Mouse (Mus musculus) MEL (cell line): ENCODE results near the gene Sec14l4. TPM values are rescaled to one million over a fixed set of nuclear protein-coding genes. Genes with fewer than 3 reads are reported as not detected.

ENCODE experiments used
- DNase-seq: peaks from one replicate; pipeline ENCODE4 v3.0.0; 2011; ENCODE audit warnings: low read depth, low spot score
- H3K27ac ChIP-seq: 2 replicates; pipeline ENCODE4 v1.5.1; 2012; ENCODE audit warnings: low read depth, mild to moderate bottlenecking, control low read depth, low read length, moderate library complexity; ENCODE audit not compliant: control insufficient read depth
- H3K27me3 ChIP-seq, 2 experiments: fragments of 150-350 bp in 1 of 2; sonication (generic) in 1 of 2; 2 replicates each; pipeline ENCODE4 v1.6.1; 2012; ENCODE audit warnings: low read length in 2 of 2, mild to moderate bottlenecking in 2 of 2, improper control_type of control experiment in 1 of 2, moderate library complexity in 1 of 2; ENCODE audit not compliant: insufficient read depth in 2 of 2, control insufficient read depth in 1 of 2
- H3K36me3 ChIP-seq, 2 experiments: 2 replicates each; pipeline ENCODE4 v1.6.1; 2012 to 2014; ENCODE audit warnings: low read length in 2 of 2, improper control_type of control experiment in 1 of 2, inconsistent platforms in 1 of 2, mild to moderate bottlenecking in 1 of 2; ENCODE audit not compliant: insufficient read depth in 2 of 2, control insufficient read depth in 1 of 2
- H3K4me1 ChIP-seq, 2 experiments: fragments of 150-350 bp in 1 of 2; sonication (generic) in 1 of 2; 2 replicates each; pipeline ENCODE4 v1.6.1; 2012; ENCODE audit warnings: low read length in 2 of 2, improper control_type of control experiment in 1 of 2, mild to moderate bottlenecking in 1 of 2; ENCODE audit not compliant: insufficient read depth in 2 of 2, control insufficient read depth in 1 of 2
- H3K4me3 ChIP-seq, 2 experiments: fragments of 150-350 bp in 1 of 2; sonication (generic) in 1 of 2; 2 replicates each; pipeline ENCODE4 v1.5.1; 2012; ENCODE audit warnings: low read depth in 2 of 2, low read length in 2 of 2, mild to moderate bottlenecking in 2 of 2, moderate library complexity in 2 of 2, control low read depth in 1 of 2, improper control_type of control experiment in 1 of 2; ENCODE audit not compliant: control insufficient read depth in 1 of 2, insufficient read depth in 1 of 2
- H3K79me2 ChIP-seq: 2 replicates; pipeline ENCODE4 v1.6.1; 2012; ENCODE audit warnings: mild to moderate bottlenecking, low read length, moderate library complexity; ENCODE audit not compliant: control insufficient read depth, poor library complexity, insufficient read depth
- H3K9ac ChIP-seq: 2 replicates; pipeline ENCODE4 v1.6.1; 2012; ENCODE audit warnings: low read depth, mild to moderate bottlenecking, control low read depth, low read length, moderate library complexity; ENCODE audit not compliant: control insufficient read depth, poor library complexity, severe bottlenecking
- H3K9me3 ChIP-seq: fragments of 150-350 bp; sonication (generic); replicated peaks from 2 replicates; pipeline ENCODE4 v1.6.1; 2012; ENCODE audit warnings: mild to moderate bottlenecking, low read length, improper control_type of control experiment, moderate library complexity; ENCODE audit not compliant: insufficient read depth
- BHLHE40 ChIP-seq: IDR thresholded peaks from 2 replicates; pipeline ENCODE4 v1.6.1; 2012; ENCODE audit warnings: low read depth, mild to moderate bottlenecking, inconsistent platforms, low read length, improper control_type of control experiment, borderline replicate concordance
- CHD1 ChIP-seq: IDR thresholded peaks from 2 replicates; pipeline ENCODE4 v1.6.1; 2012; ENCODE audit warnings: low read depth, mild to moderate bottlenecking, inconsistent platforms, low read length, improper control_type of control experiment
- CTCF ChIP-seq, 3 experiments: IDR thresholded peaks in 2 of 3; conservative IDR thresholded peaks in 1 of 3; 2 replicates each; pipeline ENCODE4 v1.5.1; 2011 to 2012; ENCODE audit warnings: low read length in 3 of 3, low read depth in 2 of 3, mild to moderate bottlenecking in 2 of 3, improper control_type of control experiment in 1 of 3, inconsistent platforms in 1 of 3, mixed read lengths in 1 of 3, moderate library complexity in 1 of 3; ENCODE audit not compliant: control insufficient read depth in 1 of 3, insufficient read depth in 1 of 3, poor library complexity in 1 of 3, severe bottlenecking in 1 of 3
- EP300 ChIP-seq, 2 experiments: IDR thresholded peaks; 2 replicates each; pipeline ENCODE4 v1.6.1; 2011; ENCODE audit warnings: improper control_type of control experiment in 2 of 2, low read length in 2 of 2, low read depth in 1 of 2, mild to moderate bottlenecking in 1 of 2
- ETS1 ChIP-seq: IDR thresholded peaks from 2 replicates; pipeline ENCODE4 v1.6.1; 2012; ENCODE audit warnings: low read depth, mild to moderate bottlenecking, inconsistent platforms, low read length, improper control_type of control experiment, moderate library complexity
- GABPA ChIP-seq: IDR thresholded peaks from 2 replicates; pipeline ENCODE4 v1.6.1; 2012; ENCODE audit warnings: low read depth, mild to moderate bottlenecking, inconsistent platforms, low read length, improper control_type of control experiment, moderate library complexity
- GATA1 ChIP-seq: IDR thresholded peaks from 2 replicates; pipeline ENCODE4 v1.6.1; 2011; ENCODE audit warnings: low read depth, low read length, improper control_type of control experiment
- HCFC1 ChIP-seq: IDR thresholded peaks from 2 replicates; pipeline ENCODE4 v1.6.1; 2012; ENCODE audit warnings: low read depth, mild to moderate bottlenecking, inconsistent platforms, low read length, improper control_type of control experiment, moderate library complexity
- JUND ChIP-seq: IDR thresholded peaks from 2 replicates; pipeline ENCODE4 v1.6.1; 2011; ENCODE audit warnings: low read depth, mild to moderate bottlenecking, improper control_type of control experiment, low read length
- KAT2A ChIP-seq: conservative IDR thresholded peaks from 2 replicates; pipeline ENCODE4 v1.6.1; 2012; ENCODE audit warnings: low read depth, low read length, improper control_type of control experiment, inconsistent platforms
- MAFK ChIP-seq: IDR thresholded peaks from 2 replicates; pipeline ENCODE4 v1.6.1; 2011; ENCODE audit warnings: low read depth, mild to moderate bottlenecking, low read length, improper control_type of control experiment, borderline replicate concordance
- MAX ChIP-seq: IDR thresholded peaks from 2 replicates; pipeline ENCODE4 v1.6.1; 2011; ENCODE audit warnings: low read length, improper control_type of control experiment
- MAZ ChIP-seq: IDR thresholded peaks from 2 replicates; pipeline ENCODE4 v1.6.1; 2012; ENCODE audit warnings: low read depth, mild to moderate bottlenecking, inconsistent platforms, low read length, improper control_type of control experiment
- MXI1 ChIP-seq: IDR thresholded peaks from 2 replicates; pipeline ENCODE4 v1.6.1; 2011; ENCODE audit warnings: mild to moderate bottlenecking, low read depth, low read length, improper control_type of control experiment
- MYB ChIP-seq: IDR thresholded peaks from 2 replicates; pipeline ENCODE4 v1.6.1; 2011; ENCODE audit warnings: mild to moderate bottlenecking, low read depth, low read length, improper control_type of control experiment
- MYC ChIP-seq: IDR thresholded peaks from 2 replicates; pipeline ENCODE4 v1.6.1; 2011; ENCODE audit warnings: low read depth, mild to moderate bottlenecking, low read length, improper control_type of control experiment, moderate library complexity
- NRF1 ChIP-seq: IDR thresholded peaks from 2 replicates; pipeline ENCODE4 v1.6.1; 2014; ENCODE audit warnings: low read depth, mild to moderate bottlenecking, inconsistent platforms, low read length, improper control_type of control experiment, moderate library complexity; ENCODE audit not compliant: poor library complexity, insufficient read depth, severe bottlenecking
- POLR2A ChIP-seq, 2 experiments: IDR thresholded peaks; 2 replicates each; pipeline ENCODE4 v1.6.1; 2011 to 2012; ENCODE audit warnings: low read length in 2 of 2, mild to moderate bottlenecking in 2 of 2, control low read depth in 1 of 2, improper control_type of control experiment in 1 of 2, low read depth in 1 of 2, moderate library complexity in 1 of 2; ENCODE audit not compliant: control insufficient read depth in 1 of 2, insufficient read depth in 1 of 2, poor library complexity in 1 of 2
- POLR2AphosphoS2 ChIP-seq: IDR thresholded peaks from 2 replicates; pipeline ENCODE4 v1.6.1; 2011; ENCODE audit warnings: low read length, improper control_type of control experiment
- POLR2AphosphoS5 ChIP-seq: IDR thresholded peaks from 2 replicates; pipeline ENCODE4 v1.6.1; 2012; ENCODE audit warnings: low read depth, borderline replicate concordance, mild to moderate bottlenecking, inconsistent platforms, low read length, moderate library complexity, mixed read lengths
- RAD21 ChIP-seq: IDR thresholded peaks from 2 replicates; pipeline ENCODE4 v1.6.1; 2011; ENCODE audit warnings: mild to moderate bottlenecking, low read depth, low read length, improper control_type of control experiment
- RCOR1 ChIP-seq: IDR thresholded peaks from 2 replicates; pipeline ENCODE4 v1.6.1; 2012; ENCODE audit warnings: low read depth, mild to moderate bottlenecking, inconsistent platforms, low read length, improper control_type of control experiment
- SMC3 ChIP-seq: IDR thresholded peaks from 2 replicates; pipeline ENCODE4 v1.6.1; 2011; ENCODE audit warnings: low read depth, low read length, improper control_type of control experiment
- TBP ChIP-seq: IDR thresholded peaks from 2 replicates; pipeline ENCODE4 v1.8.0; 2011; ENCODE audit warnings: low read depth, low read length, improper control_type of control experiment
- TCF12 ChIP-seq: IDR thresholded peaks from 2 replicates; pipeline ENCODE4 v1.6.1; 2014; ENCODE audit warnings: low read depth, mild to moderate bottlenecking, inconsistent platforms, low read length, improper control_type of control experiment, moderate library complexity
- UBTF ChIP-seq: IDR thresholded peaks from 2 replicates; pipeline ENCODE4 v1.6.1; 2012; ENCODE audit warnings: low read depth, mild to moderate bottlenecking, inconsistent platforms, low read length, improper control_type of control experiment, moderate library complexity, borderline replicate concordance; ENCODE audit not compliant: insufficient read depth
- ZC3H11A ChIP-seq: IDR thresholded peaks from 2 replicates; pipeline ENCODE4 v1.6.1; 2012; ENCODE audit warnings: low read depth, mild to moderate bottlenecking, inconsistent platforms, low read length, improper control_type of control experiment
- ZKSCAN1 ChIP-seq: IDR thresholded peaks from 2 replicates; pipeline ENCODE4 v1.6.1; 2012; ENCODE audit warnings: low read depth, mild to moderate bottlenecking, inconsistent platforms, low read length, improper control_type of control experiment, moderate library complexity
- ZMIZ1 ChIP-seq: IDR thresholded peaks from 2 replicates; pipeline ENCODE4 v1.6.1; 2012; ENCODE audit warnings: low read depth, mild to moderate bottlenecking, inconsistent platforms, low read length, improper control_type of control experiment, moderate library complexity
- ZNF384 ChIP-seq: IDR thresholded peaks from 2 replicates; pipeline ENCODE4 v1.6.1; 2012; ENCODE audit warnings: low read depth, mild to moderate bottlenecking, inconsistent platforms, low read length, improper control_type of control experiment
- polyA plus RNA-seq, 2 experiments: library from polyadenylated mRNA; stranded (reverse) in 1 of 2; unstranded in 1 of 2; fragments of >175 nt in 1 of 2; fragments of >200 nt in 1 of 2; gene quantifications; 2 replicates each; pipeline versions ENCODE4 v1.2.1 to v1.2.4; 2012; ENCODE audit warnings: low replicate concordance in 2 of 2, low read depth in 1 of 2; ENCODE audit not compliant: insufficient read length in 2 of 2, insufficient read depth in 1 of 2, missing spikeins in 1 of 2
- total RNA-seq: library from RNA; depleted of rRNA; stranded (reverse); fragments of 300-350 nt; gene quantifications from 2 replicates; pipeline ENCODE4 v1.2.3, GENCODE M21; 2012

Gene Sec14l4
- total and polyA plus RNA-seq, 3 experiments: not detected

- peak; percentile 57 for TF ChIP-seq SMC3
- no peak for TF ChIP-seq RCOR1
- TF ChIP-seq CTCF (IDR thresholded peaks at IDR 0.05 in 2 of 3, conservative IDR thresholded peaks at IDR 0.05 in 1 of 3; ENCODE audit: control insufficient read depth in 1 of 3, insufficient read depth in 1 of 3, low read depth in 2 of 3, low read length in 3 of 3, poor library complexity in 1 of 3, severe bottlenecking in 1 of 3): peak; percentile 38 to 68 (median 51); a peak in 5 of 6 replicates
- TF ChIP-seq JUND: no peak
- TF ChIP-seq NRF1: no peak
- TF ChIP-seq UBTF: no peak
- no peak for TF ChIP-seq ETS1
- TF ChIP-seq KAT2A: no peak
- TF ChIP-seq EP300 (IDR thresholded peaks at IDR 0.05; ENCODE audit: low read depth in 1 of 2, low read length in 2 of 2): no peak
- 0 out of 2 replicates have a peak, but pooled peaks have one; percentile 18 for TF ChIP-seq MXI1
- no peak for TF ChIP-seq MAX
- no peak for TF ChIP-seq GABPA
- no peak for TF ChIP-seq BHLHE40
- no peak for TF ChIP-seq MAZ
- TF ChIP-seq CHD1: no peak
- no peak for TF ChIP-seq GATA1
- peak; percentile 70 for TF ChIP-seq RAD21
- TF ChIP-seq MAFK: no peak
- TF ChIP-seq POLR2A (IDR thresholded peaks at IDR 0.05; ENCODE audit: control insufficient read depth in 1 of 2, insufficient read depth in 1 of 2, low read depth in 1 of 2, low read length in 2 of 2, poor library complexity in 1 of 2): no peak
- no peak for TF ChIP-seq ZKSCAN1
- TF ChIP-seq HCFC1: no peak
- no peak for TF ChIP-seq MYB
- no peak for TF ChIP-seq ZMIZ1
- no peak for TF ChIP-seq TCF12
- peak; percentile 33; the same call in 1 of the 2 replicates for TF ChIP-seq ZC3H11A
- TF ChIP-seq POLR2AphosphoS5: no peak
- no peak for TF ChIP-seq TBP
- TF ChIP-seq ZNF384: no peak
- no peak for TF ChIP-seq MYC
- no peak for TF ChIP-seq POLR2AphosphoS2
- Histone ChIP-seq H3K27ac (no peak overlapping the region), H3K27me3 (peaks cover 0 to 1% of the 10 kb centered on the region in 2 experiments; a peak in 2 of 4 replicates), H3K9me3 (no peaks in the 10 kb centered on the region), H3K4me3 (no peak overlapping the region), H3K36me3 (peaks cover 0 to 2% of the 10 kb centered on the region in 2 experiments; a peak in 1 of 4 replicates), H3K4me1 (peaks cover 0 to 10% of the 10 kb centered on the region in 2 experiments; a peak in 2 of 4 replicates), H3K79me2 (no peaks in the 10 kb centered on the region), H3K9ac (no peak overlapping the region)
- DNase-seq: peak; percentile 46
Observed at GRCm38 (mm10) chr11:4006462-4006861, 24.8 kb upstream of the Sec14l4 start.
